Mouse (Mus musculus): ENCODE measurements around the gene Hist1h2br.
"Not testable (repeated sequence)": the region's sequence is repeated elsewhere in the genome, so short reads cannot be mapped to it uniquely, and the experiment has no call there.

The Hist1h2br gene

GRCm38 (mm10) chr13:21833461-21833860 is at the start of gene Hist1h2br, which contains the start of gene Hist1h2ap:
TSS of gene Hist1h2br (plus strand) at chr13:21833743.
TSS of gene Hist1h2ap (minus strand) at chr13:21833507.
- not testable (repeated sequence) for DNase-seq (ENCODE audit: low read depth, low spot score)

GRCm38 (mm10) chr13:21784311-21784710 is 49.2 kb upstream of the Hist1h2br start:
- no peak for DNase-seq (ENCODE audit: low read depth, low spot score)

- no peak for DNase-seq (ENCODE audit: low read depth, low spot score)
Observed at GRCm38 (mm10) chr13:21786189-21786898, 47.2 kb upstream of the Hist1h2br start.

- peak; percentile 93 for DNase-seq (ENCODE audit: low read depth, low spot score)
Observed at GRCm38 (mm10) chr13:21786899-21787629, 46.5 kb upstream of the Hist1h2br start, which contains the start of the genes Hist1h2an and Hist1h2bp. TSS of gene Hist1h2an (minus strand) at chr13:21787218. TSS of gene Hist1h2bp (plus strand) at chr13:21787461.

- no peak for DNase-seq (ENCODE audit: low read depth, low spot score)
Observed at GRCm38 (mm10) chr13:21787760-21788593, 45.6 kb upstream of the Hist1h2br start.

GRCm38 (mm10) chr13:21789925-21790324 is 43.6 kb upstream of the Hist1h2br start:
- DNase-seq (ENCODE audit: low read depth, low spot score) = no peak

- no peak for DNase-seq (ENCODE audit: low read depth, low spot score)
Observed at GRCm38 (mm10) chr13:21790601-21791283, 42.8 kb upstream of the Hist1h2br start.

- no peak for DNase-seq (ENCODE audit: low read depth, low spot score)
Observed at GRCm38 (mm10) chr13:21795584-21795983, 38.0 kb upstream of the Hist1h2br start.

GRCm38 (mm10) chr13:21797163-21797562 is 36.4 kb upstream of the Hist1h2br start:
- DNase-seq (ENCODE audit: low read depth, low spot score) = not testable (repeated sequence)

GRCm38 (mm10) chr13:21803058-21803457 is 30.5 kb upstream of the Hist1h2br start:
- not testable (repeated sequence) for DNase-seq (ENCODE audit: low read depth, low spot score)

GRCm38 (mm10) chr13:21810073-21810472 is 23.5 kb upstream of the Hist1h2br start, which contains the start of the genes Hist1h2bq and Hist1h2ao:
TSS of gene Hist1h2bq (minus strand) at chr13:21810197.
TSS of gene Hist1h2ao (plus strand) at chr13:21810465.
- DNase-seq (ENCODE audit: low read depth, low spot score) = not testable (repeated sequence)

- DNase-seq (ENCODE audit: low read depth, low spot score) = not testable (repeated sequence)
Observed at GRCm38 (mm10) chr13:21811074-21811473, 22.5 kb upstream of the Hist1h2br start.

- not testable (repeated sequence) for DNase-seq (ENCODE audit: low read depth, low spot score)
Observed at GRCm38 (mm10) chr13:21811539-21811938, 22.0 kb upstream of the Hist1h2br start, which contains the start of gene Hist1h4m. TSS of gene Hist1h4m (plus strand) at chr13:21811746.

- DNase-seq (ENCODE audit: low read depth, low spot score) = not testable (repeated sequence)
Observed at GRCm38 (mm10) chr13:21812092-21812491, 21.5 kb upstream of the Hist1h2br start.

- not testable (repeated sequence) for DNase-seq (ENCODE audit: low read depth, low spot score)
Observed at GRCm38 (mm10) chr13:21820082-21820890, 13.3 kb upstream of the Hist1h2br start.

- DNase-seq (ENCODE audit: low read depth, low spot score) = no peak
Observed at GRCm38 (mm10) chr13:21828511-21828910, 5.0 kb upstream of the Hist1h2br start.

GRCm38 (mm10) chr13:21830344-21830743 is 3.2 kb upstream of the Hist1h2br start:
- no peak for DNase-seq (ENCODE audit: low read depth, low spot score)

- DNase-seq (ENCODE audit: low read depth, low spot score) = not testable (repeated sequence)
Observed at GRCm38 (mm10) chr13:21831418-21832394, 1.8 kb upstream of the Hist1h2br start, which contains the start of gene Hist1h4n. TSS of gene Hist1h4n (minus strand) at chr13:21832196.

- DNase-seq (ENCODE audit: low read depth, low spot score) = not testable (repeated sequence)
Observed at GRCm38 (mm10) chr13:21840508-21840907, 7.0 kb downstream of the Hist1h2br start.
